Mouse (Mus musculus): ENCODE measurements around the gene Slc22a5. TPM values are rescaled to one million over a fixed set of nuclear protein-coding genes. Genes with fewer than 3 reads are reported as not detected.

Slc22a5 gene
- total RNA-seq (2023) = 1 to 10 TPM; 5.9 to 6.5 TPM

GRCm38 (mm10) chr11:53891505-53892451, at the start of gene Slc22a5:
Slc22a5 (minus strand) TSS chr11:53891660.

GRCm38 (mm10) chr11:53858761-53859580, 32.5 kb downstream of the Slc22a5 start, which contains the start of gene Gm12216:
Gm12216 (minus strand) TSS chr11:53859256.

Other genes starting within 250 kb of the Slc22a5 start
- gene Rad50, start 184.3 kb downstream of the Slc22a5 start, total RNA-seq (2023) = 10 to 100 TPM; 15.3 to 19.3 TPM
- gene Il5, start 170.9 kb downstream of the Slc22a5 start, total RNA-seq (2023) = not detected
- 100 to 1,000 TPM; 123 to 138 TPM for gene Irf1, start 121.6 kb downstream of the Slc22a5 start, total RNA-seq (2023)
- gene Gm17334, start 118.5 kb downstream of the Slc22a5 start, total RNA-seq (2023) = not detected
- gene Gm12216, start 32.4 kb downstream of the Slc22a5 start, total RNA-seq (2023) = 1 to 10 TPM in 1 of 2 experiments, under 1 TPM in 1; 0.82 to 1.9 TPM
- gene Slc22a21, start 88.7 kb upstream of the Slc22a5 start, total RNA-seq (2023) = 1 to 10 TPM in 1 of 2 experiments, under 1 TPM in 1; 0.85 to 2.4 TPM
- gene Slc22a4, start 136.4 kb upstream of the Slc22a5 start, total RNA-seq (2023) = 10 to 100 TPM; 16.2 to 23.7 TPM
- gene Pdlim4, start 177.4 kb upstream of the Slc22a5 start, total RNA-seq (2023) = 1 to 10 TPM; 1.8 to 2.3 TPM
- 1 to 10 TPM in 1 of 2 experiments, under 1 TPM in 1; 0.35 to 1.1 TPM for gene P4ha2, start 208.4 kb upstream of the Slc22a5 start, total RNA-seq (2023)